Mouse (Mus musculus): ENCODE measurements around the gene Grem2.

The Grem2 gene

DNA sequence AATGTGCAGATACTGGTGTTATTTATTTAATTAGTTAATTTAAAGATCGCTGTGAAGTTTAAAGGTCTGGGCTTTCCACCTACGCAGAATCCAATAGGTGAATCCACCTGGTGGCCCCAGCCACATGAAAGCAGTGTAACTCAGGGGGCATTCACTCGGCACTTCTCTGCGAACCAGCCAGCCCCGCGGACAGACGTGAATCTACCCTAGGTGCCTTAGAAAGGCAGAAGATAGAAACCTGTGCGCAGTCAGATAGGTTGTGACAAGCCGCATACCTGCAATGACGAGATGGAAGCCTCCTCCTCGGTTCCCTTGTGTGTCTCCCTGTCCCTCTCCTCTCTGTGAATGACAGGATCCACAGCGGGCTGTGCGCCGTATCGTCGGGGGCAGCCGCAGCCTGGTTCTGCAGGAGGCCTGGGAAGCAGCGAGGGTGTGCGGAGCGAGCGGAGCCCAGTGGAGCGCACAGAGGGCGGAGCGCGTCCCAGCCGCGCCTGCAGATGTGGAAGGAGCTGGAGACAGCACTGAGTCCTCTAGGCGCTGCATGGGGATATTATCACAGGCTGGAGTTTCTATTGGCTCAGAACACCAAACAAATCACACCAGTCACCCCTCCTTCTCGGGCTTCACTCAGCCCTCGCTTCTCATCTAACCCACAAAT, at the start of gene Grem2:
Grem2 (minus strand) TSS at position 522 of the 658 bp plus-strand sequence.
- in situ Hi-C loops (cut with MboI; ENCODE audit: low pct_unique_long_range_greater_than_20kb in 1 of 2, low sequenced_read_pairs in 2 of 2, unreplicated experiment in 1 of 2) = no loop called here

GRCm38 (mm10) chr1:174959837-174960236, 38.2 kb upstream of the Grem2 start:
- in situ Hi-C loops (cut with MboI; ENCODE audit: low pct_unique_long_range_greater_than_20kb in 1 of 2, low sequenced_read_pairs in 2 of 2, unreplicated experiment in 1 of 2) = no loop called here

DNA sequence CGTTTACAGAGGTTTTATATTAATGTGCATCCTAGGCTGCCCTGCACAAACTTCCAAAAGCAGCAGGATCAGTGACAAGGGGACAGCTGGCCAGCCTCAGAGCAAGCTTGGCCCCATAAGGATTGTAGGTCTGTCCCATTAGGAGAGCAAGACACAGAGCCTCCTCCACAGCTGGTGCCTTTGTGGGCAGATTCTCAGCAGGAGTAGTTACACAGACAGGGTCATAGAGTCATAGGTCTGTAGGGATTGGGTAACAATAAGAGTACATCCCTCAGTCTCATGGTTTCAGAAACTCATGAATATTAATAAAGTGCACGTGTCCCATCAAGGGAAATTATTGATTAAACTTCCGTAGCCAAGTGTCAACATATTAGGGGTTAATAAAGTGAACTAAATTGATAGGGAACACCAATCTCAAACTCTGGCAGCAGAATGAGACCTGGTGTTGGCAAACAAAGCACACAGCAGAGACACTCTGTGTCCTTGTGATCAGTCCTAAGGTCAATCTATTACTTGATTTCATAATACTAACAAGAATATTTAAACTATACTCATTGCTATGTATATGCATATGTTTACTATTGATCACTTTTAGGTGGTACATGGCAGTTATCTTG, 9.5 kb upstream of the Grem2 start:
- in situ Hi-C loops (cut with MboI; ENCODE audit: low pct_unique_long_range_greater_than_20kb in 1 of 2, low sequenced_read_pairs in 2 of 2, unreplicated experiment in 1 of 2) = no loop called here

DNA sequence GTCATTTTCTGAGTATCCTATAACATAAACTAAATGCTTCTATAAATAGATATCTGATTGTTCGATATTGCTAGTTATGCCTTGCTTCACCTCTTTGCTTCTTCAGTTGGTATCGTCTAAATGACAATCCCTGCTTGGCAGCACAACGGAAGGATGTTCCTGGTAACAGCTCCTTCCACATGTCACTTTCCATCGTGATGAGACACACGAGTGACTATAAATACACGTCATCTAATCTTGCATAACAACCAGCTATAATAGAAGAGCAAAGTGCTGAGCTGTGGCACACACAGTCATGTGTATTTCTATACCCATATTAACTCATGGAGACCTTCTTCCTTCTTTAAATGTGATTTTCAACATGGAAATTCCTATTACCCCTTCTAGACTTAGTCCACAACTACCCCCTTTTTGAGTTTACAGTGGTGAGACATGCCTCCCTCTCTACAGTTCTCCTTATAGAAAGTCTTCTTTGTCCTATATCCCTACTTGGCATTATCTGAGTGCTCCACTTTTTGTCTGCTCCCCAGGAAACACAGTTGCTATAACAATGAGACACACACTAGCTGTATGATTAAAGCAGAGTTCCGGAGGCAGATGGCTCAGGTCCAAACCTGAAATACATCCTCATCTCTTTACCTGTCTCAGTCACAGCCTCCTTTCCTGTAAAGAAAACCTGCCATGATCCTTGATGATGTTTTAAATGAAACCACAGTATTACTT, 8.0 kb upstream of the Grem2 start:
- in situ Hi-C loops (cut with MboI; ENCODE audit: low pct_unique_long_range_greater_than_20kb in 1 of 2, low sequenced_read_pairs in 2 of 2, unreplicated experiment in 1 of 2) = no loop called here

GRCm38 (mm10) chr1:174918949-174919348, 2.7 kb downstream of the Grem2 start:
- in situ Hi-C loops (cut with MboI; ENCODE audit: low pct_unique_long_range_greater_than_20kb in 1 of 2, low sequenced_read_pairs in 2 of 2, unreplicated experiment in 1 of 2) = no loop called here

DNA sequence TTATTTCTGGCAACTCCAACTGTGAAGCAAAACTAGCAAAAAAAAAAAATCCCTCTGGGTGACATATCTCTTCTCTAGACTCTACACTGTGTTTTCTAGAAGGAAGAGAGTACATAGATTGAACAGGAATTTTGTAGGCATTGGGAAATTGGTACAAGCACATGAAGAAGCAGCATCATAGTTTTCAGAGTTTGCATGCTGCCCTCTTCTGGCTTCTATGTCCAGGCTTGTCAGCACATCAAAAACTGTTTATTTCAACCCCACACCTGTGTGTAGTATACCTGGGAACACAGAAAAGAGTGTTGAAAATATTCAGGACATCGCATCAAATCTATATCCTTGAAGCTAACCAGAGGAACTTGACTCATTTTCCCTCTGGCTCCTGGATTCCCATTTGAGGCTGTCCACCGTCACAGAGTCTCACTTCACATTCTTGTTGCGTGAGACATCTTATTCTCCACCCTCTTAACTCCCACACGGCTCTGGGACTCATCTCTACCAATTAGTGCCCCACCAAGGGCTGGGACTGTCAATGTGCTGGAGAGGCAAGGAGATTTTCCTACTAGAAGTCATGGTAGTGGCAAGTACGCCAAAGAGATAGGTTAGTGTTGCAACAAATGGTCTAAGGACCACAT, 3.3 kb downstream of the Grem2 start:
- in situ Hi-C loops (cut with MboI; ENCODE audit: low pct_unique_long_range_greater_than_20kb in 1 of 2, low sequenced_read_pairs in 2 of 2, unreplicated experiment in 1 of 2) = no loop called here

DNA sequence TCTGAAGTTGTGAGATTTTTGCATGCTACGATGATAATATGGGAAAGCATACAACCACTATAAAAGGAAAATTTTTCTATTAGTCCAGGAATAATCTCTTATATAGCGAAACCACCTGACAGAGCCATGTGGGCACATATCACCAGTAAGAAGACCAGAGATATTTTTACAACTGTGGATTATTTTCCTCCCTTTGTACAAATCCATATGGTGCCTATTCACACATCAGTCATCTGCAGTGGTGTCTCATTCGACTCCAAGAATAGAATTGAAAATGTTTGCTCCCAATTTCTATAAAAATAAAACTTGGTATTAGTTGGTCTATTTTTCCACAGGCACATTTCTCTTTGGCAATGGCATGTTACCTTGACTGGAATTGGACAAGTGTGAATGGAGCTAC, 11.8 kb downstream of the Grem2 start:
- in situ Hi-C loops (cut with MboI; ENCODE audit: low pct_unique_long_range_greater_than_20kb in 1 of 2, low sequenced_read_pairs in 2 of 2, unreplicated experiment in 1 of 2) = no loop called here

DNA sequence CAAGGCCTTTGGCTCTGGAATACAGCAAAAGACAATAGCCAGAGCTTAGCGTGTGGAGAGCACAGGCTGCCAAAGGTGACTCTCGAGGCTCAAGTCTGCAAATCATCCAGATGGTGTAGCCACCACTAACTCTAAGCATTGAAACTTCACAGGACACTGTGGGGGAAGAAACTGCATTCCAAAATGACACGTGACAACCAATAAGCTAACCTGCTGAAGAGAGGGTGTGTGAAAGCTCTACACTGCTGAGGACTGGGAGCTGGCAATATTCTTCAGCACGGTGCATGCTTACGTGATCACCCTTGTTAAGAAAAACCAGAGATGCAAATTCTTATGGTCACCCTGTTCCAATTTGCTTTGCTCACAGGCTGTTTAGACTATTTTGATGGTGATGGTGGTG, 13.4 kb downstream of the Grem2 start:
- in situ Hi-C loops (cut with MboI; ENCODE audit: low pct_unique_long_range_greater_than_20kb in 1 of 2, low sequenced_read_pairs in 2 of 2, unreplicated experiment in 1 of 2) = no loop called here

- in situ Hi-C loops (cut with MboI; ENCODE audit: low pct_unique_long_range_greater_than_20kb in 1 of 2, low sequenced_read_pairs in 2 of 2, unreplicated experiment in 1 of 2) = no loop called here
Observed at GRCm38 (mm10) chr1:174907637-174908036, 14.0 kb downstream of the Grem2 start.

DNA sequence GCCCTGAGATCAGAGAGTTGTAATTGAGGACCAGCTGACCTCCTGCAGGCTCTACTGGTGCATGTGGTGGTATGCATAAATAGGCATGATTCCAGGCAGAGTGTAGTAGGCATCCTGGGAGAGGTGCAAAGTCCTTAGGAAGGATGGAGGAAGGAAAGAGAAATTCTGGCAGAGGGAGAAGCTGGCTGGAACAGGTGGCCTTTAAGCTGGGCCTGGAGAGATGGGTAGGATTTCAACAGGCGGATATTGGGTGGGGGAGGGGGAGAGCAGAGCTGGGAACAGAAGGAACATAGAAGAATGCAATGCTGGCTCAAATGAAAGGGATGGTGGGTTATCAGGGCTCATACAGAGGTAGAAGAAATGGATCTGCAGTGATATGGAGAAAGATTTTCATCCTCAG, 18.9 kb downstream of the Grem2 start:
- in situ Hi-C loops (cut with MboI; ENCODE audit: low pct_unique_long_range_greater_than_20kb in 1 of 2, low sequenced_read_pairs in 2 of 2, unreplicated experiment in 1 of 2) = no loop called here

DNA sequence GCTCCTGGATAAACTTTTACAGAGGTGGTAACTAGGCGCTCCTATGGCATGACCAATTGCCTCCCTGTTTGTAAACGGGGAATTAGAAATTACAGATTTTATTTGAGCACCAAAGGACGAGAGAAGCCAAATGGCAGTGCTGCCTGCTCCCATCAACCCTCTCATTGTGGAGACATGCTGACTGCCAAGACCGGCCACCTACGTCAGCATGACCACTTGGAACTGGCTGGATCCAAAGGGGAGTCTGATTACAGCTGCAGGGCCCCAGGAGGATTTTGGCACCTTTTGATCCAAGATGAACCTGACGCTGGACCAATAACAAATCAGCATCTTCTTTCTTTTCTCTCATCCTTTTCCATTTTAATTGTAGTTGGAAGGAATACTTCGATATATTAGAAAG, 29.1 kb downstream of the Grem2 start:
- in situ Hi-C loops (cut with MboI; ENCODE audit: low pct_unique_long_range_greater_than_20kb in 1 of 2, low sequenced_read_pairs in 2 of 2, unreplicated experiment in 1 of 2) = no loop called here

DNA sequence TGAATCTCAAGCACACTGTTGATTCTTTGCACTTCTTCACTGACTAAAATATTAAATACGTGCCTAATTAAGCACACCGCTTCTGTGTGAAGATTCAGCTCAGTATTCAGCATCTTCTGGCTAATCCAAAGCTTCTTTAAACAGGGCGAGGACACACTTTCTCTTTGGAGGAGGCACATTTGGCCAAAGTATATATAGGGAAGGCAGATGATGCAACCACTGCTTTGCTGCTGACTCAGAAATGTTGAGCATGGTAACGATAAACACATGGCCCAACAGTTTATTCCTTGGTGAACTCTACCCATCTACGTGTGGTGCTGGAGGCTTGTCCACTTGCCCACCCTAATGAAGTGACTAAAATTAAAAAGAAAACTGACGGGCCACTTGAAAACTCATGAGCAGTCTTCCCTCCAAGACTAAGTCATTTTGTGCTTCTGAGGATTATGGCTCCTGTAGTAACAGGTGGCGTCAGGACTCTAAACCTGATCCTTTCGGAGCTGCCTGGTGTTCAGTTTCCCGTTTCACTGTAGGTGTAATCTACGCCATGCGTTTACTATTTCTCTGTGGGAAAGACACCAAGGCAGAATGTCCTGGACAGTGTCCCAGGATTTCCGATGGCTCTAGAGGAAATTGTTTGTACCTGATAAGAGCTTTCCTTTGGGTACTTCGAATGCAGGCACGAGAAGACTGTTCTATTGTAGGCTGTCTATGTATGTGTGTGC, 32.8 kb downstream of the Grem2 start:
- in situ Hi-C loops (cut with MboI; ENCODE audit: low pct_unique_long_range_greater_than_20kb in 1 of 2, low sequenced_read_pairs in 2 of 2, unreplicated experiment in 1 of 2) = no loop called here

DNA sequence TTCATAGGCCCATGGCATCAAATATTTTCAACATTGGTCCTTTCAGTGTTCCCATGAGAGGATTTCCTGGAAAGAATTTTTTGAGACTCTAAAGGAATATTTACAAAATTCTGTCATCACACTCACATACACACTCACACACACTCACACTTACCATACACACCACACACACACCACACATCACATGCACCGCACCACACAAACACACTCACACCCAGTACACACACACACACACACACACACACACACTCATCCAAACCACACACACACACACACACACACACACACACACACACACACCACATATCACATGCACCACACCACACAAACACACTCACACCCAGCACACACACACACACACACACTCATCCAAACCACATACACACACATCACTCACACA, 33.5 kb downstream of the Grem2 start:
- in situ Hi-C loops (cut with MboI; ENCODE audit: low pct_unique_long_range_greater_than_20kb in 1 of 2, low sequenced_read_pairs in 2 of 2, unreplicated experiment in 1 of 2) = no loop called here

DNA sequence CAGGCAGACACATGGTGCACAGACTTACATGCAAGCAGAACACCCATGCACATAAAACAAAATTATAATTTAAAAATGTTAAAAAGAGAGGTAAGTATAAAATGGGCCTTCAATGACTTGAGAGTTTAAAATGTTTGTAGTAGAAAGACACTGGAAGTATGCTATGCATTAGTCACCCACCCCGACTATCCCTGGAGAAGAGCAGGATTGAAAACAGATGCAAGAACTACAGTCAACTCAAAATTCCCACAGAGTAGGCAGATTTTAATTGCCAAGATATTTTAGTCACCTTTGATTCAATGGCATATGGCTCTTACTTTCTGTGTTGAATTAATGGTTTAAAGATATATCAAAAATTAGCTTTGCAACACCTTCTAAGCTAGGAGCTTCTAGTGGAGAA, 39.1 kb downstream of the Grem2 start:
- in situ Hi-C loops (cut with MboI; ENCODE audit: low pct_unique_long_range_greater_than_20kb in 1 of 2, low sequenced_read_pairs in 2 of 2, unreplicated experiment in 1 of 2) = no loop called here

- in situ Hi-C loops (cut with MboI; ENCODE audit: low pct_unique_long_range_greater_than_20kb in 1 of 2, low sequenced_read_pairs in 2 of 2, unreplicated experiment in 1 of 2) = no loop called here
Observed at GRCm38 (mm10) chr1:174875173-174875572, 46.4 kb downstream of the Grem2 start.

GRCm38 (mm10) chr1:174860407-174861118, 61.1 kb downstream of the Grem2 start:
- in situ Hi-C loops (cut with MboI; ENCODE audit: low pct_unique_long_range_greater_than_20kb in 1 of 2, low sequenced_read_pairs in 2 of 2, unreplicated experiment in 1 of 2) = no loop called here

GRCm38 (mm10) chr1:174856188-174856587, 65.4 kb downstream of the Grem2 start:
- in situ Hi-C loops (cut with MboI; ENCODE audit: low pct_unique_long_range_greater_than_20kb in 1 of 2, low sequenced_read_pairs in 2 of 2, unreplicated experiment in 1 of 2) = no loop called here

GRCm38 (mm10) chr1:174844786-174845185, 76.8 kb downstream of the Grem2 start:
- in situ Hi-C loops (cut with MboI; ENCODE audit: low pct_unique_long_range_greater_than_20kb in 1 of 2, low sequenced_read_pairs in 2 of 2, unreplicated experiment in 1 of 2) = no loop called here
